Mouse (Mus musculus) cerebellum, postnatal 10 days (tissue): Measurements from ENCODE around the gene Bet1l.

Experiments used
- DNase-seq, 2 experiments: peaks; one replicate each; pipeline ENCODE4 v3.0.0; 2021; ENCODE audit warnings: mixed read lengths in 2 of 2

Bet1l gene

DNA sequence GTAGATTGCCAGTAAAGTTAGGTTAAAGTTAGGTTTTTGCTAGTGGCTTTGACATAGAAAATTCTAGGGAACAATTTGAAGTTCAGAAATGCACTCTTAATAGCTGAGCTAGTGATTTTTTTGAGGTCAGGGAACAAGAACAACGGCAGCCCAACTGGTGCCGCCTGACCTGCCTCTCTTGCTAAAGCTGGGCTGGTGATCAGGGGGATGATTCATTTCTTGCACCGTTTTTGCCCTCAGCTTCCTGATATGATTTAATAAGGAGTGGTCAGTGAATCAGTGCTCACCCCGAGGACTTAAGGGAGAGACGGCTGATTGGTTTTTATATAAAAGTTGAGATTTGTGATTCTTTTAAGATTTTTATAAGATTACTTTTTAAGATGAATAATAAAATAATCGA, 25.9 kb downstream of the Bet1l start:
- no peak for DNase-seq

DNA sequence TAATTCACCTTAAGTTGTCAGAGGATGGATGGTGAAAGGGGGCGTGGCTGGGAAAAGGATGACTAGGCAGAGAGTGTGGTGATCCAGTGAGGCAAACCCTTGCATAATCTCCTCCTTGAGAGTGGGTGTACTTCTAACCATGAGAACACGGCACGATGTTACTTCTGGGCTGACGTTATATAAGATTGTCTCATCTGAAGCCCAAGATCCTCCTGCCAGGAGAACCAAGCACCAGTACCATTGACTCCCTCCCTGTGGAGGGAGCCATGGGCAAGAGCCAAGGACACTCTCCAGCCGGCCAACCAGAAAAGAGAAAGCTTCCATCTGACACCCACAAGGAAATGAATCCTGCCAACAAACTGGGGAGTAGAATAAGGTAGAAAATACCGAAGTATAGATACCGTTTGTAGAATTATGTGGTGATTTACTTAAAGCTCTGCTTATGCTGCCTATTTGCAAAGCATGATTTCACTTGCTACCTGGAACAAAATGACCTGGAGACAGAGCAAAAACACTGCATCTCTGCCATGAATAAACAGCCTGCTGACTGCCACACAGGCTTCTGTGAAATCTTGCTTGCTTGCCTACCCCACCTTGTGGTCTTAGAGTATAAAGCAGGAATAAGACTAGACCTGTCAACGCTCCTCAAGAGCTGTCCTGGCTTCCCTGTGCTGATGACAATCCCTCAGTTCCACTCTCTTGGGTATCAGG, 29.1 kb downstream of the Bet1l start:
- peak; percentile 73 to 80 for DNase-seq

DNA sequence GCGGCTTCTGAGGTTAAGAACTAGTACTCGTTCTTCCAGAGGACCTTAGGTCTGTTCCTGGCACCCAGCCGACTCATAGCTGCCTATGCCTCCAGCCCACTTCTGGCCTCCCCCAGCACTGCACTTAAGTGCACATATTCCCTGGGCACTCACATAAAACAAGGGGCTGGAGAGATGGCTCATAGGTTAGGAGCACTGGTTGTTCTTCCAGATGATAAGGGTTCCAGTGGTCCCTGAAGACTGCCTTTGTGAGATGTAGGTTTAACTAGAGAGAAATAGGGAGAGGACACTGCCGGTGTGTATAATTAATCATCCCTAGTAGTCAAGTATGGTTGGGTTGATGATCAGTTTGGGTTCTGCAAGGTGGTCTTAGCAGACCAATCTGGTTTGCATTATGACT, 34.6 kb downstream of the Bet1l start:
- DNase-seq, result no peak

DNA sequence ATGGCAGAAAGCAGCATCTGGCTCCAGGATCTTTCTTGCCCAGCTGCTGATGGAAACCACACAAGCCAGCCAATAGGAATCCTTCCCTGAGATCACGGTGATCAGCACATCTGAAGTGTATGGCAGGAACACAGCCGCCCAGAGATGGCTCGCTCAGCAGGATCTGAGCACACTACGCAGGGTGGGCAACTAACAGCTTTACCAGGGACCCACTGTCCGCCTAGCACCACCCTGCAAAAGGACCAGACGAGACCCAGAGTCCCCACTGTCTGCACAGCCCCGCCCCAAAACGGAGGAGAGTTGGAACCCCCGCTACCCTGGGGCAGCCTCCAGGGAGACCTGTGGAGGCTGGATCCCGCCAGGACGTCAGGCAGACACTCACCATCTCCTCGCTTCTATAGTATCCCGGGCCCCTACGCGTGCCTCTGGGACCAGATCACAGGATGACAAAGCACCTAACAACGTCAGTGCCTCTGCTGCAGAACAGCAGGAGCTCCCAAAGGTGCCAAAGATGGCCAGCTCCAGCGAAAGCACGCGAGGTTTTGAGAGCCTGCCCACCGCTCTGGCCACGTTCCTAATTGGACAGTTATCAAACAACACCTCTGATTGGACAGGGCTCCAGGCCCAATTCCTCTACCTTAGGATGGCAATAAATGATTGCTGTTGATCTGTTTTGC, 35.6 kb downstream of the Bet1l start, which contains the start of gene Zfp941:
Zfp941 (minus strand) TSS at position 526 of the 677 bp plus-strand sequence.
- DNase-seq, result peak; percentile 91 to 96

DNA sequence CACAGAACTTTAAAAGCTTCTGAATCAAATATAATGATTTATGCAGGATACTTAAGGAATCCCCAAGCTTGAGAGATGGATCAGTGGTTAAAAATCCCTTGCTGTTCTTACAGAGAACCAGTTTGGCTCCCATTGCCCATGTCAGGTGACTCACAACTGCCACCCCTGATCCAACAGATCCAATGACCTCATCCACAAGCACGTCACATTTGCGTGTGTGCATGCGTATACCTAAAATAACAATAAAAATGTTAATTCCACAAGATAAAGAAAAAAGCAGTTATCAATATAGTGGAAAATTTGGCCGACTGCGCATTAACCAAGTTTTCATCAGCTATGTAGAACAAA, 36.1 kb downstream of the Bet1l start:
- peak; percentile 14 to 39 for DNase-seq

DNA sequence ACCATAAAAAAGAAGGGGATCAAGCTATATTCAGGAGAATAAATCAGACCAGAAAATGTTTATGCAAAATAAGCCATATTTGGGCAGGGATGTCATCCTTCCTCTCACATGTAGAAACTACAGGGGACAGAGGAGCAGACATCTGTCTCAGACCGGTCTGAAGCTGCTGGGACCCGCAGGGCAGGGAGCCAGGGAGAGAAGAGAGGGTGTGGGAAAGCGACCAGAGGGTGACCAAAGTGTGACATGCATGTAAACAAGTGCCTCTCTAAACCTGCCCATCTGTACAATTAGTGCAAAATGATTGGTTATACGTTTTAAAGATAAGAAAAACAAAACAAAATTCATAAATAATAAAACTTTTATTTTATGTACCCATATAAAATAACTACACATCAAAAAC, 37.2 kb downstream of the Bet1l start:
- peak; percentile 43 to 50 for DNase-seq

DNA sequence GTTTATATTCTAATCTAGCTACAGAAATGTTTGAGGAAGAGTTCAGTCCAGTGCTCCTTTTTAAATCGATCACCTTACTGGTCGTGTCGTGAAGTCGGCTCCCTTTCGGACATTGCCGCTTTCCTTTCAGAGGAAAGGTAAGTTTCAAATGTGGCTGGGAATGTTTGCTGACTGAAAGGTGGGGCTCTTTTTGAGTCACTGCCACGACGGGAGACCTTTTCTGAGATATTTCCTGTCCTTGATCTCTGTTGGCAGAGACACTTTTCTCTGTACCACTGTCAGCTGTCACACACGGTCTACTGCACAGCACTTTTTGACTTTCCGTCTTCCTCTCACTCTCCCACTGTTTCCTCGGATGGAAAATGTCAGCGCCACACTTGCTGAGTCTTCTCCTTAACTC, 44.5 kb downstream of the Bet1l start:
- DNase-seq, result no peak

DNA sequence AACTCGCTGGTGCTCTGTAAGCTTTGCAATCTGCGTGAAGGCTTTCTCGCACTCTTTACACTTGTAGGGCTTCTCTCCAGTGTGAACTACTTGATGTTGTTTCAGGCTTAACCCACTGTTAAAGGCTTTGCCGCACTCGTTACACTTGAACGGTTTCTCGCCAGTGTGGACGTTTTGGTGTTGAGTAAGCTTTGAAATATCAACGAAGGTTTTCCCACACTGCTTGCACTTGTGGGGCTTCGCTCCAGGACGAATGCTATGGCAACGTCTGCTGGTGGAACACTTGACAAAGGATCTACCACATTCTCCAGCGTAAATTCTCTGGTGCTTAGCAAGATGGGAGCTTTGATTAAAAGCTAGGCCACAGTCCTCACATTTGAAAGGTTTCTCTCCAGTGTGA, 45.7 kb downstream of the Bet1l start:
- DNase-seq, result peak in 1 of 2 experiments; percentile 35

DNA sequence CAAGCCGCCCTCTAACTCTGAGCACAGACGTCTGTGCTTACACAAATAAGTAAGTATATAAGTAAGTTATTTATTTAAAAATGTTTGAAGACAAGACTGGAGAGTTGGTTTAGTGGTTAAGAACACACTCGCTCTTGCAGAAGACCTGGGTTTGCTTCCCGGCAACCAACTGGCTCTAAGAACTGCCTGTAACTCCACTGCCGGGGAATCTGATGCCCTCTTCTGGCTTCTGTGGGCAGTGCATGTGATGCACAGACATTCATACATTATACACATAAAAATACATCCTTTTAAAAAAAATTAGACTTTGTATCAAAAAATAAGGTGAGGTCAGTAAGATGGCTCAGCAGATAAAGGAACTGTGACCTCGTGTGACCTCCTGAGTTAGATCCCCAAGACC, 46.9 kb downstream of the Bet1l start:
- DNase-seq, result no peak

DNA sequence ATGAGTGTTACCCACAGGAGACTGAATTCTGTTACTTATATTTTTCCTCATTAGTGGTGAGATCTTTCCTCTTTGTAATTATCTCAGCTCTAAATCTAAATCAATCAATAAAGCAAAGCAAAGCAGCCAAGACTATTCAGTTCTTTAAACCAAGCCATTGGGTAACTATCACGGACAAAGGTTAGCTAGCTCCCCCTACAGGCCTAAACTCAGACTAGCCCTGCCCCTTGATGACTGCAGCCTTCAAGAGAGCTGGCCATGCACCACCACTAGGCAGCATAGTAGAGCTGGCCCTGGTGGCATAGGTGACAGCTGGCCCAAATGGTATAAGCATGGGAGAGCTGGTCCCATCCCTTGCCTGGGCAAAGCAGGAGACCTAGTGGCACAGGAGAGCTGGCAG, 51.7 kb downstream of the Bet1l start:
- peak; percentile 50 for DNase-seq
